Mouse (Mus musculus): ENCODE data around the gene Ddx31.

Gene Ddx31

DNA sequence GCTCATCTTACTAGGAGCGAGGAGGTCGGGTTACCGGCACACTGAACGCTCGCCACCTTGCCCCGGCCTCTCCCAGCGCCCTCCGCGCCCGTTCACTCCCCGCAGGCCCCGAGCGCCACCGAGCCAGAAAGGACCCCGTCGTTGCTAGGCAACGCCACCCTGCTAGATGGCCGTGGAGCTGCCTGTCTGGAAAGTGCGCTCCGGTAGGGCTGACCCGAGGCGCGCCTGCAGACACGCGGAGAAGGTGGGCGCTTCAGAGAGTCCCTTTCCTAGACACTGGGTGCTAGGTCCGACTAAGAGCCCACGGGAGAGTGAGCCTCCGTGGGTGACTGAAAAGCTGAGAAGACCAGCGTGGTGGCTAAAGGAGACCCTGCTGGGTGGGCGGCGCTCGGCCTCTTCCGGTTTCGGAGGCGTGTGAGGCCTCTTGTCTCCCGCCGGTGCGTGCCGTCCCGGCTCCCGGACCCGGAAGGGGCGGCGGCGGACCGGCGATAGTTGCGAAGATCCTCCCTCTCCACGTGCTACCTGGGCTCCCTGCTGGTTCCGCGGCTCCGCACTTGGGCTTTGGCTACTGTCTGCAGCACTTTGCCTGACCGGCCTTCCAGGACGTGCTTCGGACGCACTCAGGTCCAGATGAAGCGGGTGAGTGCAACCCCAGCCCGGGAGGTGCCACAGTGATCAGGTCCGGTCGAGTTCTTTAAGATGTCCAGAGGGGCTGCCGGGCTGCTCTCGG is at the start of gene Ddx31, which contains the start of gene Gtf3c4:
Gene Ddx31 (plus strand): TSS at position 185 of the 730 bp plus-strand sequence.
Gene Gtf3c4 (minus strand): TSS at position 139 of the 730 bp plus-strand sequence.
- DNase-seq (ENCODE audit: low spot score in 2 of 2): peak; percentile 78 to 93

DNA sequence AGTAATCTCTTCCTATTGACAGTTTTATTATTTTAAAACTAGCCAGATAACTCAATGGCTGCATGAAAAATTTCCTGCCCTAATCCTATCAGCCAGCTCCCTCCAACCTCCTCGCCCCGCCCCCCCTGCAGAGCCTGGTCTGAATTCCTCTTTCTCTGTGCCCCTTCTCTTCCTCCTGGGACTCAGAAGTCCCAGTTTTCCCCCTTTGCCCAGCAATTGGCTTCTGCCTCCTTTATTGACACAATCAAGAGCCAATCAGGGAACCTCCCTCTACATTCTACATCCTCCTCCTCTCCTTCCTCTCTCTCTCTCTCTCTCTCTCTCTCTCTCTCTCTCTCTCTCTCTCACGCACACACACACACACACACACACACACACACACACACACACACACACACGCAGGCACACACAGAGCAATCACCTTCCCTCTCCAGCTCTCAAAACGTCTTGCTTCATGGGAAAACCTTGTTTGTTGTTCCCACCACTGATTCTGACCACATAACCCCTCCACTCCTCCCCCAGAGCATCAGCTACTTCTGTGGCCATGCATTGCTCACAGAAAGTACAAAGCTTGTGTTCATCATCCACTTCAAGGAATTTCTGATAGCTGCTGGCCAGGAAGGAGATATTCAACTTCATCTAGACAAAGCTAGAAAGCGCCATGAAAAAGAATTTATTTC is 47.1 kb upstream of the Ddx31 start:
- peak in 1 of 2 experiments; percentile 12 for DNase-seq (ENCODE audit: low spot score in 2 of 2)

DNA sequence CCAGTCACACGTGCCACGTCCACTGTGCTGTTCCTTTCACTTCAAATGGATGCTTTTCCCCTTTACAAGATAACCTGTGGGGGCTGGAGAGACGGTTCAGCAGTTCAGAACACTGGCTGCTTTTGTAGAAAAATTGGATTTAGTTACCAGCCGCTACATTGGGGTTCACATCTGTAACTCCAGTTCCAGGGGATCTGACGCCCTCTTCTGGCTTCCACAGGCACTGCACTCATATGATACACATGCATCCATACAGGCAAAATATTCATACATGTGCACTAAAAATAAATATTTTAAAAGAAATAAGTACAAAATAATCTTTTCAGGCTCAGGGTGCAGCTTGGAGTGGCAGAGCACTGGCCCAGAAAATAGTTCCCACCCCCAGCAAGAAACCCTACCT is 45.6 kb upstream of the Ddx31 start:
- no peak for DNase-seq (ENCODE audit: low spot score in 2 of 2)

DNA sequence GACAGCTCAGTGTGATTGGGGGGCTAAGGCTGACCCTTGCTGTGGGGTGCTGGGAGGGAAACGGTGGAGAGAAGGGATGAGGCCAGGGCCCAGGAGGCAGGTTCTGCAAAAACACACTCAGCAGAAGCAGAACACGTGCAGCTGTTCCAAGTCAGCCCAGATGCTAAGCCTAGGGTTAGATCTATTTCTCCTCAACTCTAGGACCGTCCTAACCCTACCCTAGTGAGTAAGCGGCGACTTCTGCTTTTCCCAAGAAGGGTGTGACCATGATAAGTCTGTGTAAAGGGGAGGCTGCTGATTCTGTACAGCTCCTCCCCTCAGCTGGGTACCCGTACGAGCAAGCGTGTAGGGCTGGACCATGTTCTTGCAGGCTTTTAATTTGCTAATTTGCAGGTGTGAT is 43.9 kb upstream of the Ddx31 start:
- no peak for DNase-seq (ENCODE audit: low spot score in 2 of 2)

DNA sequence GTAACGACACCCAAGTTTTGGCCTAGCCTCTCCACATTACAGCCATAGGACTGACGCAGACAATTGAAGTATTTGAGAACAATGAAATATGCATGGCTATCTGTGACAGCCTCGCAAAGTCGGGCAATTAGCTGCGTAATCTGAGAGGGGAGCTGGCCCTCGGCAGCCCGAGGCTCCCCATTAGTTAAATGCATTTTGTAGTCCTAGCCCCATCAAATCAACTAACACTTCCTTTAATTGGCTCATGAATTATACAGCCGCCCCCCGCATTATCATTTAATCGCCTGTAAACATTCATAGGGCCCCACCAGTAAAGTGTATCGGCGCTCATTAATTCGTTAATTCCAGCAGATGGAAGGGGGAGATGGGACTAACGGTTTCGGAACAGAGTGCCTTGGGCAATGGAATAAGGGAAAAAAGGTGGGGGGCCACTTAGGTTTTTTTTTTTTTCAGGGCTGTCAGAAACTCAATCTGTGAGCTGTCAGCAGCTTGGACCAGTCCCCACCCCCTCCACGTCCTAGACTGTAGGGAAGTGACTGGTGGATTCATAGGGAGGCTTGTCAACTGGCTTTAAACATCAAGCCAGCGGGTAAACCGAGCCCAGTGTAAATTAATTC is 42.6 kb upstream of the Ddx31 start:
- no peak for DNase-seq (ENCODE audit: low spot score in 2 of 2)

DNA sequence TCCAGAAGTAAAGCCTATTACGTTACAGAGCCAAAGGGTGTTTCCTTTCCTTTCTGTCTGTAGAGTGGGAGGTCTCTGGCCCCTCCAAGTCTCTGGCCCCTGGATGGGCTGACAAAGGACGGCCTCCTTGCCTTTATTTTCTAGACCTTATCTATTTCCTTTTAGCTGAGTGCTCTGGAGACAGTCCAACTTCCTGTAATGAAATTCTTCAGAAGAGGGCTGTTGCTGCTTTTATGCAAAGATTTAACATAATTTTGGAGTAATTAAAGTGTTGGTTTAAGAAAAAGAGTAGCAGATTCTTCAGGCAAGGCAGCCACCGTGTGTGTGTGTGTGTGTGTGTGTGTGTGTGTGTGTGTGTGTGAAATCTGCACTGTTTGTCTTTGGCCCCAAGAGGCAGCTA is 41.8 kb upstream of the Ddx31 start:
- no peak for DNase-seq (ENCODE audit: low spot score in 2 of 2)

DNA sequence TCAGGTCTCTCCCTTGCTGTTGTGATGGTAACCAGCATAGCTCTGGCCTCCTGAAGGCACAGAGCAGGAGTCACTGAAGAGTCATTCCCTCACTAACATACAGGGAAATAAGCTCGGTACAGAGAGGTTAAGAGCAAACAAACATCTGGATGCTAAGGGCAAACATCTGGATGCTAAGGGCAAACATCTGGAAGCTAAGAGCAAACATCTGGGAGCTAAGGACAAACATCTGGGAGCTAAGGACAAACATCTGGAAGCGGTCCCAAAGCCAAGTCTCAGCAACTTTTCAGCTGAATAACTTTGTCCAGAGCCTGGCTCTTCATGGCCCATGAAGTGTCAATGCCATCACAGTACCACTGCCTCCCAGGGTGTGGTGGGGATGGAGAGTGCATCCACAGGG is 40.6 kb upstream of the Ddx31 start:
- DNase-seq (ENCODE audit: low spot score in 2 of 2): no peak

DNA sequence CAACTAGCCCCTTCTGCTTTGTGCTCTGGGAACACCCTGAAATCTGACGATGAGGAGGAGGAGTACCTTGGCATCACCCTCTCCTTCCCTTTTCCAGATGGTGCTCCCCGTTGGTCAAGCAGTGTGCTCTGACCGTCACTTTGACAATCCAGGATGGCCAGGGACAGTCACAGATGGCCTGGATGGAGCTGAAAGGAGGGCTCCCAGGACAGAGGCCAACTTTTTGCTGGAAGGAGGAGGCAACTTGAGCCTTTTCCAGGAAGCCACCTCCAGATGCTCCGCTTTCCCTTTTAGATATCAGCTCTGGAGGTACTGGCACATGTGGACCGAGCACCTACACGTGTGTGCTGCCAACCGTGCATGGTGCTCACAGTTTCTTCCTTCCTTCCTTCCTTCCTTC is 36.8 kb upstream of the Ddx31 start:
- DNase-seq (ENCODE audit: low spot score in 2 of 2): peak in 1 of 2 experiments; percentile 7

DNA sequence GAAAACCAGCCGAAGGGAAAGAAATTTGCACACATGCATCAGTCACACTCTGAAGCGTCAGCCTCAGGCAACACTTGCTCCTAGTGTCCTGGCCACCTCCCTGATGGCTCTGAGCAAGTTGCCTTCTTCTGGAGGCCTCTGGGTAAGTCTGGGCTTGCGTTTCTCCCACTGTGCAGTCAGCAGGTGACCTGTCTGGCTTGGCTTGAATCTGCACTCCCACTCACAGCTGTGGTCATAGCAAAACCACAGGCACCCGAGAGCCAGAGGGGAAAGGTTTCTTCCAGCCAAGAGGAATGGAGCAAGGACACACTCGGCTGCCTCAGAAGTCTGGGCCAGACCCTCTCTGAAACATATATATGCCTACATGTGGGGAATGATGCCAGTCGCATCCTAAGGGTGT is 31.4 kb upstream of the Ddx31 start:
- DNase-seq (ENCODE audit: low spot score in 2 of 2): no peak

DNA sequence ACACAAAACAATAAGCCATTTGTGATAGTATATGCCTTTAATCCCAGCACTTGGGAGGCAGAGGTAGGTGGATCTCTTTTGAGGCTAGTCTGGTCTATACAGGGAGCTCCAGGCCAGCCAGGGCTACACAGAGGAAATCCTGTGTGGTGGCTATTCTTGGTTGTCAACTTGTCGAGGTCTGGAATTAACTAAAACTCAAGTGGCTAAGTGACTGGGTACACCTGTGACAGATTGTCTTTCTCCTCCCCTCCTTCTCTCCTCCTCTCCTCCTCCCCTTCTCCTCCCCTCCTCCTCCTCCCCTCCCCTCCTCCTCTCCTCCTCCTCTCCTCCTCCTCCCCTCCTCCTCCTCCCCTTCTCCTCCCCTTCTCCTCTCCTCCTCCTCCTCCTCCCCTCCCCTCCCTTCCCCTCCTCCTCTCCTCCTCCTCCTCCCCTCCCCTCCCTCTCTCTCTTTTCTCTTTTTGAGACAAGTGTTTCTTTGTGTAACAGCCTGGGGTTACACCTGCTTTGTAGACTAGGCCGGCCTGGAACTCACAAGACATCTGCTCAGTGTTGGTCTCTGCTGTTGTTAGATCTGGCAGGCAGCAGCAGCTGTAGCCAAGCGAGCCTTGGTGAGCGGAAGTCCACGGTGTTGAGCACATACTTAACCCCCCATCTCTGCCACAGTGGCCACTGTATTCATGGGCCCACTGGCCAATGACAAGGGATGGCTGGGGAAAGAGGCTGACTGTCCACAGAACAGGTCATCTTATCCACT is 29.8 kb upstream of the Ddx31 start:
- no peak for DNase-seq (ENCODE audit: low spot score in 2 of 2)

DNA sequence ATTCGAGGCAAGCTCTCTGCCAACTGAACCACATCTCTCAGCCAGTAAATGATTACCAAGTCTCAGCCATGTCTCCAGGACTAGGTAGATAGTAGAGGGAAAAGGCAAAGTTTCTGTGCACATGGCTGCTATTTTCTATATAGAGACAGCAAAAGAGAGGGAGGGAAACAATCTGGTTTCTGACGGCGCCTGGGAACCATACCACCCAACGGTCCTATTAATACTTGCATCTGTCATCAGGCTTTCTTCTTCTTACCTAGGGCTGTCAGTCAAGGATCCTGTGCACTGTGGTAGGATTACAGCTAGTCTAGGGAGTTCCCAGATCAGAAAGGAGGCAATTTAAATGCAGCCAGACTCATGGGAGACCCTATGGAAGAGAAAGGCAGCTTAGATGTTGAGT is 21.3 kb upstream of the Ddx31 start:
- peak in 1 of 2 experiments; percentile 26 for DNase-seq (ENCODE audit: low spot score in 2 of 2)

DNA sequence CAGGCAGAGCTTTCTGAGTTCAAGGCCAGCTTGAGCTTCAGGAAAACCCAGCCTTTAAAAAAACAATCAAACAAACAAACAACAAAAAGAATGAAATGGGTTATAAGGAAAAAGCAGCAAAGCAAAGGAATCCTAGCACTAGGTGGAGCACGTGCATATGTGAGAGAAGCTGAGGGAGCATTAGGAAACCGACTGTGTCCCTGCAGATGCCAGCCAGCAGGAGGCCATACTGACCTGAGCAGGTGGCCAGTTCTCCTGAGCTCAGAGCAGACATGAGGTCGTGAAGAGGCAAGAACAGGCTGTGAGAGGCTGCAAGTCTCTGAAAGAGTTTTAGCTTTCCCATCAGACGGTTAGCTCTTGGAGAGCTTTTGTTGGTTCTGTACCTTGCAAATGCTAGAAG is 10.9 kb upstream of the Ddx31 start:
- DNase-seq (ENCODE audit: low spot score in 2 of 2): no peak

DNA sequence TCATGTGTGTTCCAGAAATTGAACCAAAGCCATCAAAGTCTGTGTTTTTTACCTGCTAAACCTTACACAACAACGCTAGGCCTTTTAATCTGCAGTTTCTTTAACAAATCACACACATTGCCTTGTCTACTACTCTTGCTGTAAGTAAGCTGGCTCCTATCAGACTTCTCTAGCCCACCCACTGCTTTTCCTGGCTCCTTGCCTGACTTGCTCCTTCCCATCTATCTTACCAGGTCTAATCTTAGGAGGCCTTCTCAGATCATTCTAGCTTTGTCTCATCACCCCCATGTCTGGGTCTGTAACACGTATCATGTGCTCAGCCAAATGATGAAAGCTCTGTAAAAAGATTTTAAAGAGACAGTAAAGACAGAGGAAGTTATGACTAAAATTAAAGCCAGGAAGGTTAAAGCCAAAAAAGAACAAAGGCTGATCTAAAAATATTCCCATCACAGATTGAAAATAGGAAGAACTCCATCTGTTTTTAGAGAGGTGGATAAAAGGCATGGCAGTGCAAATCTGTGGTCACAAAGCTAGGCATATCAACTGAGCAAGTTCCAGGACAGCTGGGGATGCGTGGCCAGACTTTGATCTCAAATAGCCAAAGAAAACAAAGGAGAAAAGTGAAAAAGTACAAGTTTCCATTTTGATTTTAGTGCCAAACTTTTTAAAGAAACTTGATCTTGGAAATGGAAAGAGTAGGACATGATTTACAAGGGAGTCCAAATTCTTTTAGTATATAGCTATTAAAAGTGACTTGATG is 3.8 kb upstream of the Ddx31 start:
- peak; percentile 18 to 34 for DNase-seq (ENCODE audit: low spot score in 2 of 2)

DNA sequence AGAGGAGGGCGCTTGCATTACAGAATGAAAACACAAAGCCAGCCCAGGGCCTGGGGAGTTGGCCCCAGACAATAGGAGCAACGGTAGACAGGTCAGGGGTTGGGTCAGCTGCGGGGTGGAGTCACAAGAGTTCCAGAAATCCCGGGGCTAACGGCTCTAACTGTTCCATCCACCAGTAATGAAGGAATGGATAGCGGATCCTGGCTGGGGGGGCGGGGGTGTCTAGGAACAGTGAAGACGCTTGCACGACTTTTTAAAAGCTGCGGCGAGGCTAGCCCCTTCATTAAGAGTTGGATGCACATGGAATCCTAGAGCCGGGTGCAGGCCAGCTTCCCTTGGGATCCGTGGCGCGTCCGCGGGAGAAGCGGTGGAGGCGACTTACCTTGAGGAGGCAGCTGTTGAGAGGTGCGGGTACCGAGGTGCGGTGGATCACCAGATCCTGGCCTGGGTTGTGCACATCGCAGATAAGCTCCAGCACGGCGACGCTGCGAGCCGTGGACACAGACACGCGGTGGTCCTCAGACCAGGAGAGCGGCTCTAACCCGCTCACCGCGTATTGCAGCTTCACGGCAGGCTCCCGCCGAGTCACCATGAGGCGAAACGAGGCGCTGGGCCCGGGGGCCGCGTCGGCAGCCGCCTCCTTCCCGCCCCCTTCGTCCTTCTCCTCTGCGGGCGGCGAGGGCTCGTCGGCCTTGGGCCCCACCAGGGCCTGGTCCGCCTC is 545 bp upstream of the Ddx31 start:
- no peak for DNase-seq (ENCODE audit: low spot score in 2 of 2)

DNA sequence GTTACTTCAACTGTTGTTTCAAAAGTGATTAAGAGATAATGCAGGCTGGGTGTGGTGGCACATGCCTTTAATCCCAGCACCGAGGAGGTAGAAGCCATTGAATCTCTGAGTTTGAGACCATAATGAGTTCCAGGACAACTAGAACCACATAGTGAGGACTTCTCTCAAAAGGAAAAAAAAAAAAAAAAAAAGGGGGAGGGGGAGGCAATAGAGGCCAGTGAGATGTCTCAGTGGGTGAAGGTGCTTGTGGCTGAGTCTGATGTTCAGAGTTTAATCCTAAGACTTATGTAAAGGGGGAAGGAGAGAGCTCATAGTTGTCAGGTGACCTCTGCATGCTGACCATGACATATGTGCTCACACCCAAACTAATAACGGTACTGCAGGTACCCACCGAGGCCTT is 1.8 kb downstream of the Ddx31 start:
- DNase-seq (ENCODE audit: low spot score in 2 of 2): no peak

DNA sequence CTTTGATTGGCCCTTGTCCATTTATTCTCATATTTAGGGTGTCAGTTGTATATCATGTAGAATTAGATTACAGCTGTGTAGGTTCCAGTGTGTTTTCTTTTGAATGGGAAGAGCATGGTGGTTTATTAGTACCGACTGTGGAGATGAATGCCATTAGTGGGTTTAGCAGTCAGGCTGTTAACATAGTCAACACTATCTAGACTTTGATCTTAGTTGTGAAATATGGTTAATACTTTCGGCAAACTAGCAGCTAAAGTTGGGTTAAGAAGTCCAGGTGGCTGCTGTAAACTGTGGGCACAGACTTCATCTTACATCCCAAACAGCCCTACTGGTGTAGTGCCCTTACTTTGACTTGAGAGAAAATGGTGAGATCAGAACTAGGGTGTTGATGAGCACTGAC is 8.7 kb downstream of the Ddx31 start:
- no peak for DNase-seq (ENCODE audit: low spot score in 2 of 2)

DNA sequence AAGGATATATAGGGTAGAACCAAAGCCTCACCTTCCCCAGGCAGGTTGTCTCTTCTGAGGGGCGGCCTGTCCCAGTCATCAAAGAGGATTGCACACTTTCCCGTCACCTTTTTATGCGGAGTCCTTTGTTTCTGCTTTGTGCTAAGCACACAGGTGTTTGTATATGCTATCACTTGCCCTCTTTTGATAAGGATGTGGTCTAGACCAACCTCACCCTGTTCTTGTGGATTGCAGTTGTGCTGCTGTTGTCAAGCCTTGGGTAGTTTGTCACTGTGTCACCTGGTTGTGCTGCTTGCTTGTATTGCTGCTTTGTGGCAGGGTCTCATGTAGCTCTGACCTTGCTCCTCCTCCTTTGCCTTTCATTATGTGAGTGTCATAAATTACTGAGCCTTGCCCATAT is 12.4 kb downstream of the Ddx31 start:
- no peak for DNase-seq (ENCODE audit: low spot score in 2 of 2)

DNA sequence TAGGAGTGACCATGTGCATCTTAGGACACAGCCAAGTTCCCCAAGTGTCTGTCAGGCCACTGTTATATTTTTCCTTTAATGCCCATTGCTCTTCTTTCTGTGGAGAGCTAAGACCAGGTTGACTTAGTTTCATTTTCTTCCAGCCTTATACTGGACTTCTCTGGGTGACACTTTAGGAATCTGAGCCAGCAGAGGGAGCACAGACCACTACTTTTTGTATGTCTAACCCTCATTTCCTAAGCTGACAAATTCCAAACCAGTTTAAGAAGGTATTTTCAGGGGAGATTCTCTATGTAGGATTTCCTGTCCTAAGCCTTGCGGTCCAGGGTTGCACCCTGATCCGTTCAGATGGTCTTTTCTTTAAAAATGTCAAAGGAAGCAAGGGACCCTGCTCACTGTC is 15.6 kb downstream of the Ddx31 start:
- DNase-seq (ENCODE audit: low spot score in 2 of 2): no peak

DNA sequence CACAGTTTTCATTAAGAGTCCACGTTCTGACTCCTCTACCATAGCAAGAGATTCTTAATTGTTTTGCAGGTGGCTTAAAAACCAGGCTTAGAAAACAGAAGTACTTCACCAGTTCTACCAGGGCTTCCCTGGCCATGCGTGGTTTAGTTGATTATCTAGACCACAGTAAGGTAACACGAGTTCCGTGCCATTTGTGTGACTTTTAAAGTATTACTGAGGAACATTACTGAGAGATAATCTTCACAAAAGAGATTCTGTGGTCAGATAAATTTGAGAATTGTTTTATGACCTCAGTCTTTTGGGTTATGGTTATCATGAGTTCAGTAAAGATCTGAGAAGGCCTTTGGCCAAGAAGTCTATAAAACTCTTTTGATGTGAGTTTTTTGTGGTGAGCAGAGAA is 19.1 kb downstream of the Ddx31 start:
- no peak for DNase-seq (ENCODE audit: low spot score in 2 of 2)

DNA sequence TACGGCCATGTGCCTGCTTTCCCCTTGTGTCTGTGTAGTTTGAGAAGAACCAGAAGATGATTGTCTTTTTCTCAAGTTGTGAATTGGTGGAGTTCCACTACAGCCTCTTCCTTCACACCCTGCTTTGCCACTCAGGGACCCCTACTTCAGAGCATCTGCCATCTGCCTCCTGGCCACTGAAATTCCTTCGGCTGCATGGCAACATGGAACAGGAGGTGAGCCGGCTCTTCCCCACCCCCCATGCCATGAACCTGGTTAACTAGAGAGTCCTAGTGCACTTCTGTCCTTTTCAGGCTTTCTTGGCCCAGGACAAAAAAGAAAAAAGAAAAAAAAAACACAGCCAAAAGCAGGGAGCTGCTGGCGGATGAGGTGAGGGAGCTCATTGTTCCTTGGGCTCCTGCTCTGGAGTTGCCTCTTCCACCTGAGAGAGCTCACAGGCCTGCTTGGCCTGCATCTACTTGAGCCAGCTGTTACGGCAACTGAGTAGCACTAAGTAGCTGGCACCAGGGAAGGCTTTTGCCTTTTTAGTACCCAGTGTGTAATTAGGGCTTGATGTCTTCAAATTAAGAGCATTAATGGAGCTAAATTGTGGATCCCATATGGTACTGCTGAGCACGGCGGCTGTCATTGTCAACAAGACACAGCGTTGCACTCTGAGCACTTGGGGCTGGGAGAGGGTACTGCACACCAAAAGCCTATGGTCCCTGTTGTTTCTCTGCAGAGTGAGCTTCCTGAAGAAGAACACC is 20.6 kb downstream of the Ddx31 start:
- no peak for DNase-seq (ENCODE audit: low spot score in 2 of 2)
